Mouse (Mus musculus) embryonic facial prominence, embryonic 10.5 days (tissue): ENCODE results near the gene Mgrn1. TPM values are rescaled to one million over a fixed set of nuclear protein-coding genes. Genes with fewer than 3 reads are reported as not detected.

ENCODE experiments used
- DNase-seq: peaks from one replicate; pipeline ENCODE4 v3.0.0-alpha.2; 2017; ENCODE audit warnings: low spot score
- H3K27ac ChIP-seq: fragments of 300-500 bp; sonication (generic); replicated peaks from 2 replicates; pipeline ENCODE4 v1.5.1; 2016; ENCODE audit warnings: mild to moderate bottlenecking
- H3K27me3 ChIP-seq: fragments of 300-500 bp; sonication (generic); replicated peaks from 2 replicates; pipeline ENCODE4 v1.6.1; 2016; ENCODE audit warnings: low read depth, mild to moderate bottlenecking; ENCODE audit not compliant: poor library complexity, severe bottlenecking
- H3K36me3 ChIP-seq: fragments of 300-500 bp; sonication (generic); replicated peaks from 2 replicates; pipeline ENCODE4 v1.6.1; 2016; ENCODE audit warnings: mild to moderate bottlenecking, moderate library complexity
- H3K4me1 ChIP-seq: fragments of 300-500 bp; sonication (generic); 2 replicates; pipeline ENCODE4 v1.6.1; 2016
- H3K4me3 ChIP-seq: fragments of 300-500 bp; sonication (generic); 2 replicates; pipeline ENCODE4 v1.5.1; 2016; ENCODE audit warnings: mild to moderate bottlenecking, moderate library complexity
- H3K9me3 ChIP-seq: fragments of 300-500 bp; sonication (generic); 2 replicates; pipeline ENCODE4 v1.6.1; 2016; ENCODE audit warnings: mild to moderate bottlenecking
- WGBS: fragments of 180-500 bp; shearing (Covaris S2); methylation state at CpG from one replicate; pipeline ENCODE4 v1.1.7; 2016; 5-methylcytosine and 5-hydroxymethylcytosine counted together
- polyA plus RNA-seq: library from polyadenylated mRNA; unstranded; fragments of >200 nt; fragmentation: Nextera tagmentation; extraction: Ambion mirVana; gene quantifications from 2 replicates; pipeline ENCODE4 v1.2.1, GENCODE M21; 2016

Gene Mgrn1
- 64.9 and 72.0 TPM in 2 replicates for polyA plus RNA-seq

- no peaks in the 10 kb centered on the region for H3K27me3 ChIP-seq
- H3K9me3 ChIP-seq, result no peaks in the 10 kb centered on the region
- H3K27ac ChIP-seq, result peak within 1 kb of the TSS; percentile 93
- under 1% methylated on average over 74 of the region's 74 CpGs for WGBS
- DNase-seq, result peak; percentile 96
- peak within 1 kb of the TSS; percentile 79 for H3K4me3 ChIP-seq
- H3K36me3 ChIP-seq, result peaks cover 3% of the 10 kb centered on the region; the same call in 1 of the 2 replicates
- H3K4me1 ChIP-seq, result peaks cover 37% of the 10 kb centered on the region
Observed at GRCm38 (mm10) chr16:4885760-4886689, at the start of gene Mgrn1. Mgrn1 (plus strand) TSS chr16:4886249.

DNA sequence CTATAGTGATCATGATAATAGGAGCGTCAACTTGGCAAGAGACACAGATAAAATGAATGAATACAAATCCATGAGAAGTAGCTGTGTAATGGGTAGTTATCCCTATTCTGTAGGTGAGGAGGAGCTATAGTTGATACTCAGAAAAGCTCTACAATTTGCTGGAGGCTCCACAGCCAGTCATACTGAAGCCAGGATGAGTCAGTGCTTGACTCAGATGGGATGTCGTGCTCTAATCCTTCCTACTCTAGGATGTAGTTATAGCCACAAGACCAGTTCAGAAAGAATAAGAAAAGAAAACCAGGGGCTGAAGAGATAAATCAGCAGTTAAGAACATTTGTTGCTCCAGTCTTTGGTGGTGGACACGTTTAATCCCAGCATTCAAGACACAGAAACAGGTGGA lies 48.4 kb upstream of the Mgrn1 start:
- no peaks in the 10 kb centered on the region for H3K9me3 ChIP-seq
- H3K27ac ChIP-seq, result no peak overlapping the region
- WGBS, result 84% methylated on average over 3 of the region's 3 CpGs
- no peaks in the 10 kb centered on the region for H3K36me3 ChIP-seq
- H3K4me1 ChIP-seq, result no peaks in the 10 kb centered on the region
- DNase-seq, result no peak
- H3K27me3 ChIP-seq, result no peaks in the 10 kb centered on the region
- H3K4me3 ChIP-seq, result no peak overlapping the region

DNA sequence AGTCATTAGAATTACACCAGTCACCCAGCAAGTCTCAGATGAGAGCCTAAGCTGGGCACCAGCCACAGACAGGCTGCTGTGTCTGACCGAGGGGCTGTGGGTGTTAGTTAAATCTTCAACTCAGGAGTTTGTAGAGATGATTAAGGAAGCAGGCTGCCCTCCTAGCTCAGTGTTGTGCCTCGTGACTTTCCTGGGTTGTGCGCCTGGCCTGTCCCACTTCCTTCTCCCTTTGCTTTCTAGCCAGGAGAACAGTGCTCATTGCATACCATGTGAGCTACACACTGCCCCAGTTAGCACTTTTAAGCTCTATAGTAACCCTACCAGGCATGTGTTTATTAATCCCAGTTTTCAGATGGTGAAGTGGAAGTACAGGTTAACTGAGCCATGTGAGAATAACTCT lies 46.5 kb upstream of the Mgrn1 start:
- Histone ChIP-seq H3K27ac (no peak overlapping the region), H3K27me3 (no peaks in the 10 kb centered on the region), H3K4me1 (no peaks in the 10 kb centered on the region), H3K4me3 (no peak overlapping the region), H3K9me3 (no peaks in the 10 kb centered on the region), H3K36me3 (no peaks in the 10 kb centered on the region)
- DNase-seq, result no peak
- 78% methylated on average over 3 of the region's 3 CpGs for WGBS

GRCm38 (mm10) chr16:4840231-4840630 lies 45.8 kb upstream of the Mgrn1 start:
- H3K4me1 ChIP-seq, result no peaks in the 10 kb centered on the region
- H3K27ac ChIP-seq, result no peak overlapping the region
- no peaks in the 10 kb centered on the region for H3K9me3 ChIP-seq
- WGBS, result 80% methylated on average over 8 of the region's 8 CpGs
- no peak for DNase-seq
- no peaks in the 10 kb centered on the region for H3K36me3 ChIP-seq
- no peak overlapping the region for H3K4me3 ChIP-seq
- H3K27me3 ChIP-seq, result no peaks in the 10 kb centered on the region

DNA sequence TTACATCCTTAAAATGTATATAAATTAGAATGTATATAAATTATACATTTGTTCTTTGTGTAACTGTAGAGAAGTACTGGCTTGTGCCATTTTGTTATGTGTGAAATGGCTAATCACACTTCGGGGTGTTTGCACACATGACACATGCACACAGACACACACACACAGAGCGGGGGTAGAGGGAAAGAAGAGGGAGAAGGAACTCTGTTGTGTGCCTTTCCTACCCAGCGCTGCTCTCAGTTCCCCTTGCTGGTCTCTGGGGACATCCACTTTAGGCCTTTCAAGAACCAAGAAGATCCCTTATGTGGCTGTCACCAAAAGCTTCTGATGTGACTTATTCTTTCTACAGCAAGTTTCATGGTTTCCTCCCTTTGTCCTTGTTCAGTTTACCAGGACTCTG lies 39.0 kb upstream of the Mgrn1 start:
- WGBS, result 88% methylated on average over 3 of the region's 3 CpGs
- no peaks in the 10 kb centered on the region for H3K9me3 ChIP-seq
- no peak overlapping the region for H3K4me3 ChIP-seq
- no peaks in the 10 kb centered on the region for H3K27me3 ChIP-seq
- 0 out of 2 replicates have a peak, but pooled peaks cover 5% of the 10 kb centered on the region for H3K4me1 ChIP-seq
- DNase-seq, result no peak
- H3K27ac ChIP-seq, result no peak overlapping the region
- H3K36me3 ChIP-seq, result no peaks in the 10 kb centered on the region

GRCm38 (mm10) chr16:4848090-4848489 lies 38.0 kb upstream of the Mgrn1 start:
- Histone ChIP-seq H3K4me1 (0 out of 2 replicates have a peak, but pooled peaks cover 5% of the 10 kb centered on the region), H3K9me3 (no peaks in the 10 kb centered on the region), H3K36me3 (no peaks in the 10 kb centered on the region), H3K27ac (no peak overlapping the region), H3K27me3 (no peaks in the 10 kb centered on the region), H3K4me3 (no peak overlapping the region)
- DNase-seq, result no peak
- WGBS, result 76% methylated on average over 2 of the region's 2 CpGs

DNA sequence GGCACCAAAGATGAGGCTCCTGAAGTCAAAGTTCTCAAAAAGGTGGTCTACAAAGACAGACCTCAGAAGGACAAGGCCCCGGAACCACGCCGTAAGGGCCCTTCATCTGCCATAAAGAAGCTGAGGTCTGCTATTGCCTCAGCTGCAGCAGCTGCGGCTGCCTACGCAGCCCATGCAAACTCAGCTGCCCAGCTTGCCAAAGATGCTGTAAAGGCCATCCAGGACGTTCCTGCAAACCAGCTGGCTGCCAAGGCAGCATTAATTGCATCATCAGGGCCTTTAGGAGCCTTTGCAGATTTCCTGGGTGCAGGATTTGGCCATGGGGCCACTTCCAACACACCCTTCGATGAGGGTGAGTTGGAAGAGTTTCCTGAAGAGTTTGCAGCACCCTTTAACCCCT lies 35.7 kb upstream of the Mgrn1 start:
- DNase-seq, result no peak
- H3K4me1 ChIP-seq, result 0 out of 2 replicates have a peak, but pooled peaks cover 5% of the 10 kb centered on the region
- no peaks in the 10 kb centered on the region for H3K36me3 ChIP-seq
- H3K9me3 ChIP-seq, result no peaks in the 10 kb centered on the region
- no peaks in the 10 kb centered on the region for H3K27me3 ChIP-seq
- 76% methylated on average over 7 of the region's 7 CpGs for WGBS
- H3K4me3 ChIP-seq, result no peak overlapping the region
- H3K27ac ChIP-seq, result no peak overlapping the region

- Histone ChIP-seq H3K9me3 (no peaks in the 10 kb centered on the region), H3K4me1 (0 out of 2 replicates have a peak, but pooled peaks cover 5% of the 10 kb centered on the region), H3K36me3 (no peaks in the 10 kb centered on the region), H3K27me3 (no peaks in the 10 kb centered on the region), H3K27ac (no peak overlapping the region), H3K4me3 (no peak overlapping the region)
- no peak for DNase-seq
- WGBS, result 69% methylated on average over 5 of the region's 5 CpGs
Observed at GRCm38 (mm10) chr16:4850938-4851628, 35.0 kb upstream of the Mgrn1 start.

DNA sequence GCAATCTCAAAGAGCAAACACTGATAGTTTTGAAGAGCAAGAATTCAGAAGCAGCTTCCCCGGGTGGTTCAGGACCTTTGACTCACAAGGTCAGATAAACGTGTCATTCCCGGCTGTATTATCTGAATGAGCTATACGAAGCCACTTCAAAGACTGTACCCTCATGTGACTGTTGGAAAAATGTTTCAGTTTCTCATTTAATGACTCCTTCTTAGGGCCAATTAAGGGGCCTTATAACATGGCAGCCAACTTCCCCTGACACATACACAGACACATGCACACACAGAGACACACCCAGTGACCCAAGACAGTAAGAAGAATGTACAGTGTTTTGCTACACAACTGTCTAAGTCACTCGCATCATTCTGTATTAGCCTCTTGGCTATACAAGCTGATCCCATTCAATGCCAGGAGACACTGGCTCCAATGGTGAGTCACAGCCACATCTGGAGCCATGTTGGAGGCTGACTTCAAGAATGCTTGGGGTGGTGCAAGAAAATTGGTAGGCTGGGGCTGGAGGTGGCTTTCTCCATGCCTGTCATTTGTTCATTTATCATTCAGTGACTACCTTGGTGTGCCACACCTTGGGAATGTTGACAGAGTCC lies 30.9 kb upstream of the Mgrn1 start:
- Histone ChIP-seq H3K27me3 (no peaks in the 10 kb centered on the region), H3K4me3 (no peak overlapping the region), H3K9me3 (no peaks in the 10 kb centered on the region), H3K27ac (no peak overlapping the region), H3K4me1 (0 out of 2 replicates have a peak, but pooled peaks cover 5% of the 10 kb centered on the region), H3K36me3 (no peaks in the 10 kb centered on the region)
- DNase-seq, result no peak
- 66% methylated on average over 5 of the region's 5 CpGs for WGBS

- 40% methylated on average over 10 of the region's 10 CpGs for WGBS
- no peaks in the 10 kb centered on the region for H3K27me3 ChIP-seq
- H3K27ac ChIP-seq, result no peak overlapping the region
- peaks cover 7% of the 10 kb centered on the region for H3K4me1 ChIP-seq
- no peaks in the 10 kb centered on the region for H3K36me3 ChIP-seq
- DNase-seq, result no peak
- no peaks in the 10 kb centered on the region for H3K9me3 ChIP-seq
- H3K4me3 ChIP-seq, result no peak overlapping the region
Observed at GRCm38 (mm10) chr16:4861392-4861791, 24.7 kb upstream of the Mgrn1 start.

GRCm38 (mm10) chr16:4862863-4863483 lies 23.1 kb upstream of the Mgrn1 start:
- no peak overlapping the region for H3K4me3 ChIP-seq
- no peaks in the 10 kb centered on the region for H3K27me3 ChIP-seq
- H3K36me3 ChIP-seq, result no peaks in the 10 kb centered on the region
- H3K9me3 ChIP-seq, result no peaks in the 10 kb centered on the region
- DNase-seq, result peak; percentile 69
- H3K4me1 ChIP-seq, result peaks cover 8% of the 10 kb centered on the region
- 55% methylated on average over 9 of the region's 9 CpGs for WGBS
- H3K27ac ChIP-seq, result no peak overlapping the region

DNA sequence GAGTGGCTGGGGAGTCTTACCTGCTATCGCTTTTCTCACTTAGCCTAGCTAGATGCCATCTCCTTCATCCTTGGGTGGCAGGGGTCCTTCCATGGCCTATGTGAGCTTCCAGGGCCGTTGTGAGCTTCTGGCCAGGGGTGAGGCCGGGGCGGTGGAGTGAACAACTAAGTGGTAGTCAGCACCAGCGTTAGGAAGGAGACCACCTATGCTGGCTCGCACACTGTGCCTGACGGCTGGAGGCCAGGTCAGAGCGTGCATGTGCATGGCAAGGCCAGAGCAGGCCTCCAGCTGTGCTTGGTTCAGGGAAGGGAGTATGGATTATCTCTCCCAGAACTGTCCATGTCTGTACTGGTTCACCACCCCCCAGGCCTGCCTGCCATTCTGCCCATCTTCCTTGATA lies 22.3 kb upstream of the Mgrn1 start:
- H3K27ac ChIP-seq, result no peak overlapping the region
- 0 out of 2 replicates have a peak, but pooled peaks cover 1% of the 10 kb centered on the region for H3K36me3 ChIP-seq
- 86% methylated on average over 8 of the region's 8 CpGs for WGBS
- no peaks in the 10 kb centered on the region for H3K9me3 ChIP-seq
- peaks cover 8% of the 10 kb centered on the region for H3K4me1 ChIP-seq
- DNase-seq, result no peak
- no peaks in the 10 kb centered on the region for H3K27me3 ChIP-seq
- no peak overlapping the region for H3K4me3 ChIP-seq
